Comparison of ENCODE assay signal across 22 mouse cellular contexts in genomic region chr7:35314156-35314555, GRCm38 (mm10). TPM values are rescaled to one million over a fixed set of nuclear protein-coding genes. Genes with fewer than 3 reads are reported as not detected.
DNase-seq lines count a peak whose midpoint lies in the region; ATAC-seq lines count a peak whose summit lies in the region.
"Had no signal": no experiment of that assay in that cellular context is flagged by ENCODE, and none has a peak within 500 bp of the region (broad histone marks: within the 10 kb centered on the region; RNA-seq: fewer than 3 reads in every experiment).

No protein-coding gene starts in this region.

- no peaks in the 10 kb centered on the region for H3K9me3 ChIP-seq in heart, embryonic 10.5 days
- no peaks in the 10 kb centered on the region for H3K9me3 ChIP-seq in kidney, embryonic 14.5 days (ENCODE audit: control insufficient read depth, low read length)
- H3K9me3 ChIP-seq: embryonic facial prominence, embryonic 13.5 days; forebrain, embryonic 13.5 days; heart, embryonic 15.5 days had no signal

- peaks cover 10% of the 10 kb centered on the region; the same call in 1 of the 2 replicates for H3K36me3 ChIP-seq in heart, embryonic 10.5 days
- peaks cover 11% of the 10 kb centered on the region; the same call in 1 of the 2 replicates for H3K36me3 ChIP-seq in kidney, embryonic 14.5 days (ENCODE audit: control insufficient read depth, insufficient read depth, low read length)

- no peak overlapping the region for H3K9ac ChIP-seq in kidney, embryonic 14.5 days (ENCODE audit: low read depth, low read length)
- H3K9ac ChIP-seq: forebrain, embryonic 13.5 days; heart, embryonic 15.5 days; hindbrain, embryonic 14.5 days had no signal

- H3K27ac ChIP-seq in heart, embryonic 10.5 days, result no peak overlapping the region
- no peak overlapping the region for H3K27ac ChIP-seq in kidney, embryonic 14.5 days (ENCODE audit: low read depth, low read length)
- H3K27ac ChIP-seq: embryonic facial prominence, embryonic 13.5 days; forebrain, embryonic 13.5 days; heart, embryonic 15.5 days; hindbrain, embryonic 14.5 days had no signal

- no peaks in the 10 kb centered on the region for H3K27me3 ChIP-seq in heart, embryonic 10.5 days (ENCODE audit: insufficient read depth, poor library complexity, severe bottlenecking)
- H3K27me3 ChIP-seq in kidney, embryonic 14.5 days (ENCODE audit: control insufficient read depth, insufficient read depth, low read length), result no peaks in the 10 kb centered on the region
- H3K27me3 ChIP-seq: embryonic facial prominence, embryonic 13.5 days; forebrain, embryonic 13.5 days; heart, embryonic 15.5 days had no signal

- peaks cover 15% of the 10 kb centered on the region for H3K4me1 ChIP-seq in heart, embryonic 10.5 days
- peaks cover 8% of the 10 kb centered on the region for H3K4me1 ChIP-seq in kidney, embryonic 14.5 days (ENCODE audit: control insufficient read depth, insufficient read depth, low read length)

- ATAC-seq in kidney, embryonic 14.5 days (ENCODE audit: low FRiP score, low TSS enrichment), result no peak
- ATAC-seq: CD4-positive, CD25-positive, alpha-beta regulatory T cell, adult 4 months; forebrain, embryonic 13.5 days; intestine, embryonic 16.5 days had no signal

- no peak overlapping the region for H3K4me3 ChIP-seq in heart, embryonic 10.5 days
- H3K4me3 ChIP-seq in kidney, embryonic 14.5 days (ENCODE audit: low read length), result no peak overlapping the region
- H3K4me3 ChIP-seq: embryonic facial prominence, embryonic 13.5 days; forebrain, embryonic 13.5 days; heart, embryonic 15.5 days had no signal

- DNase-seq in embryo, embryonic 10 days (ENCODE audit: low spot score), result peak; percentile 10
- DNase-seq in embryo, embryonic 11 days, result no peak
- peak; percentile 24 for DNase-seq in embryo, embryonic 10.5 days (ENCODE audit: low spot score)
- peak; percentile 16 for DNase-seq in retina, embryonic 14.5 days (ENCODE audit: low spot score)
- DNase-seq in heart, embryonic 10.5 days (ENCODE audit: low spot score), result no peak
- no peak for DNase-seq in lung, postnatal 36 days
- DNase-seq: adrenal gland, adult 8-10 months; adrenal gland, postnatal 36 days; B cell, adult 2 months; cerebellum, adult 11-12 months; cerebellum, adult 9-10 months; cerebellum, postnatal 25 days; heart, adult 18-20 months; heart, postnatal 14 days had no signal

- H3K4me2 ChIP-seq in kidney, embryonic 14.5 days (replicated peaks; ENCODE audit: low read depth, low read length), result no peak overlapping the region
- H3K4me2 ChIP-seq: embryonic facial prominence, embryonic 13.5 days; forebrain, embryonic 13.5 days; heart, embryonic 11.5 days; heart, embryonic 15.5 days; hindbrain, embryonic 14.5 days had no signal

RNA-seq across cellular contexts. Expression of gene Gpatch1, which starts 4.1 kb away (rescaled TPM):
- polyA plus RNA-seq in heart, embryonic 10.5 days (2016; fragmentation: Nextera tagmentation; extraction: Ambion mirVana), result 12.5 and 15.3 TPM in 2 replicates
- 13.7 and 20.5 TPM in 2 replicates for polyA plus RNA-seq in kidney, embryonic 14.5 days (2014; fragmentation: Nextera tagmentation; extraction: Ambion mirVana)

RNA-seq across cellular contexts. Expression of gene Rhpn2, which starts 19.8 kb away (rescaled TPM):
- 7.7 and 8.2 TPM in 2 replicates for polyA plus RNA-seq in heart, embryonic 10.5 days (2016; fragmentation: Nextera tagmentation; extraction: Ambion mirVana)
- polyA plus RNA-seq in kidney, embryonic 14.5 days (2014; fragmentation: Nextera tagmentation; extraction: Ambion mirVana), result 10.2 and 15.7 TPM in 2 replicates

Comparison
In these comparisons a context has a peak if more than half of its experiments do, and no peak if none do; other contexts are left out.
1. DNase-seq: peak in embryo, embryonic 10 days (single experiment), embryo, embryonic 10.5 days (single experiment) and retina, embryonic 14.5 days (single experiment); none in embryo, embryonic 11 days (single experiment), heart, embryonic 10.5 days (single experiment) and lung, postnatal 36 days (single experiment).